Mouse (Mus musculus) bone marrow, adult 2 months (tissue): ENCODE measurements around the gene Chst8. TPM values are rescaled to one million over a fixed set of nuclear protein-coding genes. Genes with fewer than 3 reads are reported as not detected.

ENCODE experiments used
- H3K27ac ChIP-seq: fragments of 200-500 bp; 2 replicates; pipeline ENCODE4 v1.5.1; 2012; ENCODE audit warnings: low read depth, mild to moderate bottlenecking, control low read depth, inconsistent platforms, low read length; ENCODE audit not compliant: control insufficient read depth, poor library complexity, insufficient read depth
- H3K4me1 ChIP-seq: fragments of 200-500 bp; 2 replicates; pipeline ENCODE4 v1.6.1; 2011; ENCODE audit warnings: low read length; ENCODE audit not compliant: control insufficient read depth, insufficient read depth
- H3K4me3 ChIP-seq: fragments of 200-500 bp; replicated peaks from 2 replicates; pipeline ENCODE3; 2011; ENCODE audit warnings: mild to moderate bottlenecking, low read depth, low read length, control low read depth; ENCODE audit not compliant: control insufficient read depth
- CTCF ChIP-seq: fragments of 200-500 bp; IDR thresholded peaks from 2 replicates; pipeline ENCODE4 v1.5.1; 2011; ENCODE audit warnings: low read length, control low read depth; ENCODE audit not compliant: control insufficient read depth, insufficient read depth
- POLR2A ChIP-seq: fragments of 200-500 bp; IDR thresholded peaks from 2 replicates; pipeline ENCODE4 v1.6.1; 2011; ENCODE audit warnings: low read depth, mild to moderate bottlenecking, control low read depth, low read length, borderline replicate concordance; ENCODE audit not compliant: control insufficient read depth
- WGBS: fragments of 180-500 bp; shearing (Covaris S2); methylation state at CpG from one replicate; pipeline ENCODE4 v1.1.7; 2018; 5-methylcytosine and 5-hydroxymethylcytosine counted together
- polyA plus RNA-seq: library from polyadenylated mRNA; stranded (reverse); fragments of >200 nt; gene quantifications from 2 replicates; pipeline ENCODE4 v1.2.4, GENCODE M21; 2011; ENCODE audit warnings: low replicate concordance; ENCODE audit not compliant: missing spikeins, insufficient read depth, insufficient read length

Chst8 gene
- polyA plus RNA-seq, 1 experiment = not detected

DNA sequence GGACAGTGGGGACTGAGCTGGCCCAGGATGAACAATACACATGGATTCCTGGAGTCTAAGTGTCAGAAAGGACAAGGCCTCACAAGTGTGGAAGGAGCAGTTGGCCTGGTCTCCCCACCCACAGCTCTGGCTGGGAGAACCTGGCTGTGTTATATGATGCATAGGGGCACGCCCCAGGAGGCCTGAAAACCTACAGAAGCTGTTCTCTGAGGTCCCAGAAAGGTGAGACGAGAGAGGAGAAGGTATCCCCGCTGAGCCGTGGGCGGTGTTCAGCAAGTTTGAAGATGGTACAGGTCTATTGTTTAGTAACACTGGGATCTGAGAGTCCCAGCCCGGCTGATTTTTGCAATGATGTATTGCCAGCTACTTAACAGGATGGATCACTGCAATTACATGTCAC is 75.3 kb downstream of the Chst8 start:
- H3K4me3 ChIP-seq = no peak overlapping the region
- 74% methylated on average over 6 of the region's 6 CpGs for WGBS
- TF ChIP-seq POLR2A = no peak
- TF ChIP-seq CTCF = no peak
- H3K27ac ChIP-seq = no peak overlapping the region
- no peaks in the 10 kb centered on the region for H3K4me1 ChIP-seq

DNA sequence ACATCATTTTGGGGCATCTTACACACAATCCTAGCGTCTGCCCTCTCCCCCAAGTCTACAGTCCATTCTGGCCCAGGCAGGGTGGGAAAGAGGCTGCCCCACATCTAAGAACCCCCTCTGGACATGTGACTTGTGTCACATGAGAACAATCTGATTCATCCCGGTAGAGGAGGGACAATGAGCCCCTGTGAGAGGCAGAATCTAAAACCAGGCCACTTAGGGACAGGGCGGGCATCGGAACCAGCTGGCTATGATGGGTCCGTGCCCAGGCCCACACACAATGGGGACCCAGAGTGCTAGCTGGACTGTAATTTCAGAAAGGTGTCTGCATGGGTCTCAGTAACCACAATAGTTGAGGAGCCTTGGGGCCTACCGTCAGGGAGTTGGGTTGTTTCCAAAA is 78.2 kb downstream of the Chst8 start:
- H3K4me3 ChIP-seq = no peak overlapping the region
- no peak overlapping the region for H3K27ac ChIP-seq
- H3K4me1 ChIP-seq = no peaks in the 10 kb centered on the region
- TF ChIP-seq CTCF = no peak
- WGBS = 79% methylated on average over 6 of the region's 6 CpGs

DNA sequence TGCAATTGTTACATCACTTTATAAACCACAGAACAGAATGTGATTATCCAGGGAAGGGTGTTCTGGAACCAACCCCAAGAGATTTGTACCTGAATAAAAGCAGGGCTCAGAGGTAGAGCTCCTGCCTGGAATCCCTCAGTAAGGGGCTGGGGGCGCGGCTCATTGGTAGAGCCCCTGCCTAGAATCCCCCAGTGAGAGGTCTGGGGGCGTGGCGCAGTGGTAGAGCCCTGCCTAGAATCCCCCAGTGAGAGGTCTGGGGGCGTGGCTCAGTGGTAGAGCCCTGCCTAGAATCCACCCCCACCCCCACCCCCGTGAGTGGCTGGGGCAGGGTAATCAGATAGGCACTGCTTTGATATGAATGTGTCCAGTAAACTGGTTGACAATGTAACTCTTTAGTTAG is 83.6 kb downstream of the Chst8 start:
- TF ChIP-seq POLR2A = no peak
- TF ChIP-seq CTCF = no peak
- whole genome bisulfite sequencing = 43% methylated on average over 6 of the region's 6 CpGs
- Histone ChIP-seq H3K4me3 (no peak overlapping the region), H3K4me1 (no peaks in the 10 kb centered on the region), H3K27ac (no peak overlapping the region)

DNA sequence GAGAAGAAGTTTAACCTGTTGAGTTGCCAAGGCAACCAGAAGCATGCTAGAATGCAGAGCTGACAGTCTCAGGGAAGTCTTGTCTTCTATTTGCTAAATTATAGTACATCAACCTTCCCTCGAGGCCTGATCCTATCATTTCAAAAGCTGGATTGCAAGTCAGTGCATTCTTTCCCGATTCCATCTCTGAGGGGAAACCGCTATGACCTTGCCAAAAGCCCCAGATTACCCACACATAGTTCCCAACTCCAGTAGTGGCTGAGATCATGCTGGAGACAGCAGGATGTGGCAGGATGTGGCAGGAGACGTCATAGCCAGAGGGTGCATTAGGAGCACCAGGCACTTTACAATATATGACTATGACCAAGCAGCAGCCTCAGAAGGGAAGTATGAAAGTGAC is 87.3 kb downstream of the Chst8 start:
- H3K4me3 ChIP-seq = no peak overlapping the region
- no peaks in the 10 kb centered on the region for H3K4me1 ChIP-seq
- 64% methylated on average over 4 of the region's 4 CpGs for WGBS
- no peak overlapping the region for H3K27ac ChIP-seq
- TF ChIP-seq POLR2A = no peak
- no peak for TF ChIP-seq CTCF

DNA sequence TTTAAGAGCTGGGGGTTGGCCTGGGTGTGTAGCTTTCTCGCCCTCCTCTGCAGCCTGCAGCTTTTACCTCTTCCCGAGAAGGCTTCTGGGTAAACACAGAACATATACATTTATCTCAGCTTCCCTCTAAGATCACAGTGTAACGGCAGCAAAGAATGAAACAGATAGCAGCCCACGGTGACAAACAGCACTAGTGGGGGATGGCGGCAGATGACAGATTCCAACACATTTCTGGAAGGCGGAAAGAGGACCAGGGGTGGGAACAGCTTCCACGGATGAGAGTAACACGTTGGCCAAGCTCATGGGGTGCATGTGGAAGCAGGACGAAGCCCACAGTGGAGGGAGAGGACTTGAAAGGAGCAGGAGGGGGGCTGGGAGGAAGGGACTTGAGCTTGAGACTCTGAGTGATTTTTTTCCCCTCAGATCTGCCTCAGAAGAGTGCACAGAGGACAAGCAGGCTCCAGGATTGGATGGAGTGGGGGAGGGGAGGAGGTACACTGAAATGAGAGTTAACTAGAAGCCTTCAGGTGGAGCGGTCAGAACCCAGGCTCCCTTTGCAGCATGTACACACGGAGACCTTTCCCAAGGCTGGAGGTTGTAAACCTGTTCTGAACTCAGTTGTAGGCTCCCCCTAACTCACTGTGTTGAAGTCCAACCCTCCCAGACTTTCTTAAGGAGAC is 89.8 kb downstream of the Chst8 start:
- 56% methylated on average over 11 of the region's 11 CpGs for WGBS
- H3K4me1 ChIP-seq = no peaks in the 10 kb centered on the region
- TF ChIP-seq POLR2A = no peak
- TF ChIP-seq CTCF = no peak
- H3K4me3 ChIP-seq = no peak overlapping the region
- H3K27ac ChIP-seq = no peak overlapping the region

DNA sequence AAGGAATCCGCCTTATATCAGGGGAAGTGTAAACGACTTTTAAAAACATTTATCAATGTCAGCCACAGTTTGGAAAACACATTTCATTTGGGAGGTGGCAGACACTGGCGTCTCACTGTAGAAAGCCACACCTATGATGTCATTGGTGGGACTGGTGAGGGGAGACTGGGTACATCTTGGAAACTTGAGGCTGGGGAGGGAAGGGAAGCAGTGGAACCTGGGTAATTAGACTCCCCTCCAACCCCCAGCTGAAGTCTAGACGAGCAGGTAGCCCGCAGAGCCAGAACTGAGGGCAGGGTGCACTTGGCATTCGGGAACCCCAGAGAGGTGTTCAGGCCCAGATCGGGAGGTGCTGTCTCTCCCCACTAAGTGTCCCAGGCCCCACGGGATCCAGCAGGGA is 90.4 kb downstream of the Chst8 start:
- 35% methylated on average over 8 of the region's 8 CpGs for WGBS
- no peaks in the 10 kb centered on the region for H3K4me1 ChIP-seq
- no peak overlapping the region for H3K4me3 ChIP-seq
- H3K27ac ChIP-seq = no peak overlapping the region
- no peak for TF ChIP-seq CTCF
- TF ChIP-seq POLR2A = no peak

DNA sequence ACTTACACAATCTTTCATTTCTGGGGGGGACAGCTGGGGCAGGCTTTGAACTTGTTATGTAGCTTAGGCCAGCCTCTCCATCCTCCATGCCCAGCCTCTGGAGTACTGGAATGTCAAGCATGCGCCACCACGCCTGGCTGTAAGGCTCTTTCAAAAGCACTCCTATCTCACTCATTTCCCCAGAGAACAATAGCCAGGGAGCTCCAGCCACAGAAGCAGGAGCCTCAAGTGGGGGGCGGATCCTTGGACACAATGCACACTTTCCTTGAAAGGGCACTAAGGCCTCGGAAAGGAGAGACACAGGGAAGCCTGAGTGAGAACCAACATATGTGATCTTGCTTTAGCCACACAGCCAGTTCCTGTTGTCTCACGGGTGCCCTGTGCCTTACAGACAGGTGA is 90.9 kb downstream of the Chst8 start:
- Histone ChIP-seq H3K4me3 (no peak overlapping the region), H3K27ac (no peak overlapping the region), H3K4me1 (no peaks in the 10 kb centered on the region)
- TF ChIP-seq POLR2A (no peak), CTCF (no peak)
- WGBS = 27% methylated on average over 5 of the region's 5 CpGs

DNA sequence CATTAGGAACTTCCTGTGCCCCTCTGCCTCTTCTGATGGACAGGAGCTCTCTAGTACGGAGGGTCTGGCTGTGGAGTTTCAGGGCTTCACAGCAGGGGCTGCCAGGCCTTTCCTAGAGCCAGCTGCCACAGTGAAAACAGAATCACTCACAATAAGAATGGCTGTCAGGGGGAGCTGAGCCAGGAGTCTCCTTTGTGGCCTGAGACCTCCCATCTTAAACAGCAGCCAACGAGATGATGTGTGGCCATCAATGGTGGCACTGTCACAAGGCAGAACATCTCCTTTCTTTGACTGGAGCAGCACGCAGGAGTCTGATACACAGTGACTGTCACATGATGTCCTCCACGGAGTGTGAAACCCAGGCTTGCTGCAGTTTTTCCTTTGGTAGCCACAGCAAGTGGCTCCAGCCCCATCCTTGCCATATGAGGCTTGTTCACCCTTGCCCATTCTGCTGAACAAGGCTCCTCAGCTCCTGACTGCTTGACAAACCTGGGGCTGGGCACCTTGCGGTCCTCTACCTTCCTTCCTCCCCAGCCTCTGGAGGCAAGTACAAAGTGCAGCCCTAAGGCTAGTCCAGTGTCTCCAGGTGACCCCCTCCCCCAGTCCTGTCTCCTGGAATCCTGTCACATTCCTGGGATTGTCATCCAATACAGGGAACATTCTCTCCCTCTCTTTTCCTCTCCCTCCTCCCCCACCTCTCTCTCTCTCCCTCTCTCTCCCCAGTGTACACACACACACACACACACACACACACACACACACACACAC is 91.4 kb downstream of the Chst8 start:
- TF ChIP-seq POLR2A = no peak
- TF ChIP-seq CTCF = no peak
- no peak overlapping the region for H3K27ac ChIP-seq
- no peaks in the 10 kb centered on the region for H3K4me1 ChIP-seq
- WGBS = 68% methylated on average over 5 of the region's 5 CpGs
- H3K4me3 ChIP-seq = no peak overlapping the region
